Mouse (Mus musculus) hindlimb bud, embryonic 11.5 days (tissue): Measurements from ENCODE around the gene Abhd14b.

Experiments used
- DNase-seq: peaks from one replicate; pipeline ENCODE4 v3.0.0-alpha.2; 2012; ENCODE audit warnings: low read depth, low spot score; ENCODE audit errors: extremely low spot score

Gene Abhd14b

GRCm38 (mm10) chr9:106459946-106460345, 12.7 kb downstream of the Abhd14b start:
- DNase-seq: no peak

GRCm38 (mm10) chr9:106460401-106461025, 13.3 kb downstream of the Abhd14b start:
- no peak for DNase-seq

GRCm38 (mm10) chr9:106461026-106461415, 13.8 kb downstream of the Abhd14b start:
- DNase-seq: no peak

GRCm38 (mm10) chr9:106461641-106462429, 14.6 kb downstream of the Abhd14b start:
- DNase-seq: no peak

- DNase-seq: no peak
These were observed 15.2 kb downstream of the Abhd14b start for GRCm38 (mm10) chr9:106462430-106462800.

GRCm38 (mm10) chr9:106463122-106464063, 16.1 kb downstream of the Abhd14b start:
- no peak for DNase-seq

- no peak for DNase-seq
These were observed 17.7 kb downstream of the Abhd14b start for GRCm38 (mm10) chr9:106464751-106465541.

GRCm38 (mm10) chr9:106465571-106466200, 18.4 kb downstream of the Abhd14b start, which contains the start of gene Gpr62:
TSS of gene Gpr62 (minus strand) at chr9:106465938.
- no peak for DNase-seq

- no peak for DNase-seq
These were observed 19.5 kb downstream of the Abhd14b start for GRCm38 (mm10) chr9:106466721-106467120.

GRCm38 (mm10) chr9:106467746-106468145, 20.5 kb downstream of the Abhd14b start:
- DNase-seq: no peak

- no peak for DNase-seq
These were observed 22.1 kb downstream of the Abhd14b start for GRCm38 (mm10) chr9:106469317-106469716.

GRCm38 (mm10) chr9:106469776-106470175, 22.5 kb downstream of the Abhd14b start:
- no peak for DNase-seq

GRCm38 (mm10) chr9:106470991-106471750, 23.9 kb downstream of the Abhd14b start:
- no peak for DNase-seq

GRCm38 (mm10) chr9:106471892-106472291, 24.6 kb downstream of the Abhd14b start:
- DNase-seq: no peak

- DNase-seq: no peak
These were observed 25.1 kb downstream of the Abhd14b start for GRCm38 (mm10) chr9:106472321-106472720.

- no peak for DNase-seq
These were observed 26.0 kb downstream of the Abhd14b start for GRCm38 (mm10) chr9:106473081-106473752.

GRCm38 (mm10) chr9:106473753-106474105, 26.5 kb downstream of the Abhd14b start:
- DNase-seq: no peak

- DNase-seq: no peak
These were observed 27.2 kb downstream of the Abhd14b start for GRCm38 (mm10) chr9:106474456-106474855.

- DNase-seq: no peak
These were observed 27.8 kb downstream of the Abhd14b start for GRCm38 (mm10) chr9:106475046-106475445.
